35 mouse cellular contexts compared by ENCODE assay signal in genomic region chr12:84022266-84022665, GRCm38 (mm10). TPM values are rescaled to one million over a fixed set of nuclear protein-coding genes. Genes with fewer than 3 reads are reported as not detected.
"Had no signal": no experiment of that assay in that cellular context is flagged by ENCODE, and none has a peak within 500 bp of the region (broad histone marks: within the 10 kb centered on the region; RNA-seq: fewer than 3 reads in every experiment).

No protein-coding gene starts in this region.

RNA-seq across cellular contexts. Expression of gene Acot1, which starts 13.0 kb away (rescaled TPM):
- polyA plus RNA-seq: inflammation-experienced regulatory T-cells, adult 6 months had no signal

RNA-seq across cellular contexts. Expression of gene Gm49366, which starts 16.5 kb away (rescaled TPM):
- total RNA-seq: heart, postnatal 10 days; heart, postnatal 14 days; heart, postnatal 25 days; heart, postnatal 4 days; hematopoietic stem cell, adult 5-6 weeks; hindbrain, postnatal 0 days; layer of hippocampus, adult 8-10 months; layer of hippocampus, postnatal 14 days; layer of hippocampus, postnatal 25 days had no signal
- polyA plus RNA-seq: heart, embryonic 10.5 days; heart, embryonic 11.5 days; heart, embryonic 12.5 days; heart, embryonic 13.5 days; heart, embryonic 14.5 days; heart, embryonic 15.5 days; heart, embryonic 16.5 days; heart, postnatal 0 days; hindbrain, embryonic 10.5 days; hindbrain, embryonic 11.5 days; hindbrain, embryonic 12.5 days; hindbrain, embryonic 13.5 days; hindbrain, embryonic 14.5 days; hindbrain, embryonic 15.5 days; hindbrain, embryonic 16.5 days; hindbrain, postnatal 0 days; inflammation-experienced regulatory T-cells, adult 6 months; intestine, embryonic 14.5 days; intestine, embryonic 15.5 days; intestine, embryonic 16.5 days; intestine, postnatal 0 days; kidney, adult 2 months; kidney, embryonic 14.5 days; kidney, embryonic 15.5 days; kidney, embryonic 16.5 days; kidney, postnatal 0 days; large intestine, adult 2 months had no signal

RNA-seq across cellular contexts. Expression of gene Acot3, which starts 29.7 kb away (rescaled TPM):
- total RNA-seq: hematopoietic stem cell, adult 5-6 weeks had no signal
- polyA plus RNA-seq: inflammation-experienced regulatory T-cells, adult 6 months; large intestine, adult 2 months had no signal
